Mouse (Mus musculus) stomach, embryonic 16.5 days (tissue): Measurements from ENCODE around the gene Actr1a. TPM values are rescaled to one million over a fixed set of nuclear protein-coding genes. Genes with fewer than 3 reads are reported as not detected.

Experiments used
- ATAC-seq: fragments of 200-750 bp; cut with Nextera tagmentation; 2 replicates; pipeline ENCODE4 v1.8.0; 2017; ENCODE audit warnings: moderate number of reproducible peaks, moderate TSS enrichment; ENCODE audit not compliant: insufficient read depth, low FRiP score
- H3K27ac ChIP-seq: fragments of 300-500 bp; sonication (generic); 2 replicates; pipeline ENCODE4 v1.5.1; 2014; ENCODE audit warnings: low read length
- H3K27me3 ChIP-seq: fragments of 300-500 bp; sonication (generic); 2 replicates; pipeline ENCODE4 v1.6.1; 2014; ENCODE audit warnings: low read length, control low read depth, mixed read lengths; ENCODE audit not compliant: control insufficient read depth, insufficient read depth
- H3K36me3 ChIP-seq: fragments of 300-500 bp; sonication (generic); 2 replicates; pipeline ENCODE4 v1.6.1; 2014; ENCODE audit warnings: low read length; ENCODE audit not compliant: control insufficient read depth, insufficient read depth
- H3K4me1 ChIP-seq: fragments of 300-500 bp; sonication (generic); 2 replicates; pipeline ENCODE4 v1.6.1; 2014; ENCODE audit warnings: low read length, control low read depth, mixed read lengths; ENCODE audit not compliant: control insufficient read depth, insufficient read depth
- H3K4me2 ChIP-seq: fragments of 300-500 bp; sonication (generic); 2 replicates; pipeline ENCODE4 v1.6.1; 2014; ENCODE audit warnings: low read depth, low read length, mixed read lengths
- H3K4me3 ChIP-seq: fragments of 300-500 bp; sonication (generic); replicated peaks from 2 replicates; pipeline ENCODE4 v1.5.1; 2014; ENCODE audit warnings: mild to moderate bottlenecking, low read length
- H3K9ac ChIP-seq: fragments of 300-500 bp; sonication (generic); 2 replicates; pipeline ENCODE4 v1.6.1; 2014; ENCODE audit warnings: low read length
- H3K9me3 ChIP-seq: fragments of 300-500 bp; sonication (generic); replicated peaks from 2 replicates; pipeline ENCODE4 v1.6.1; 2016; ENCODE audit warnings: low read length, control low read depth; ENCODE audit not compliant: control insufficient read depth
- WGBS: fragments of 180-500 bp; shearing (Covaris S2); extraction: QIAGEN DNeasy Blood & Tissue Kit; methylation state at CpG from one replicate; pipeline ENCODE4 v1.1.7; 2014; 5-methylcytosine and 5-hydroxymethylcytosine counted together
- polyA plus RNA-seq: library from polyadenylated mRNA; unstranded; fragments of >200 nt; fragmentation: Nextera tagmentation; extraction: Ambion mirVana; gene quantifications from 2 replicates; pipeline ENCODE4 v1.2.1, GENCODE M21; 2015

The Actr1a gene
- polyA plus RNA-seq, 1 experiment from 2014 or later, result 135 TPM

GRCm38 (mm10) chr19:46348761-46349458 is 46.6 kb downstream of the Actr1a start:
- H3K9me3 ChIP-seq, result no peaks in the 10 kb centered on the region
- peaks cover 13% of the 10 kb centered on the region for H3K4me1 ChIP-seq
- H3K4me3 ChIP-seq, result peak overlapping the region; percentile 69
- H3K27ac ChIP-seq, result peak overlapping the region; percentile 76
- H3K4me2 ChIP-seq, result peak overlapping the region; percentile 81
- peak overlapping the region; percentile 89 for H3K9ac ChIP-seq
- WGBS, result under 1% methylated on average over 77 of the region's 78 CpGs
- peak; percentile 85 for ATAC-seq
- H3K27me3 ChIP-seq, result no peaks in the 10 kb centered on the region
- H3K36me3 ChIP-seq, result no peaks in the 10 kb centered on the region

GRCm38 (mm10) chr19:46347936-46348668 is 47.4 kb downstream of the Actr1a start:
- Histone ChIP-seq H3K36me3 (no peaks in the 10 kb centered on the region), H3K9ac (peak overlapping the region; percentile 89), H3K27me3 (no peaks in the 10 kb centered on the region), H3K9me3 (no peaks in the 10 kb centered on the region), H3K27ac (peak overlapping the region; percentile 76), H3K4me3 (peak overlapping the region; percentile 69), H3K4me1 (peaks cover 13% of the 10 kb centered on the region), H3K4me2 (peak overlapping the region; percentile 81)
- peak; percentile 4; the same call in 1 of the 2 replicates for ATAC-seq
- WGBS, result 28% methylated on average over 14 of the region's 14 CpGs

- ATAC-seq, result no peak
- Histone ChIP-seq H3K9me3 (no peaks in the 10 kb centered on the region), H3K27me3 (no peaks in the 10 kb centered on the region), H3K4me3 (no peak overlapping the region), H3K27ac (no peak overlapping the region), H3K4me2 (no peak overlapping the region), H3K36me3 (no peaks in the 10 kb centered on the region), H3K4me1 (peaks cover 13% of the 10 kb centered on the region), H3K9ac (no peak overlapping the region)
- 93% methylated on average over 1 of the region's 1 CpGs for WGBS
These were observed 48.4 kb downstream of the Actr1a start for GRCm38 (mm10) chr19:46347146-46347545.

GRCm38 (mm10) chr19:46344710-46345419 is 50.7 kb downstream of the Actr1a start:
- Histone ChIP-seq H3K36me3 (no peaks in the 10 kb centered on the region), H3K4me3 (no peak overlapping the region), H3K27me3 (no peaks in the 10 kb centered on the region), H3K27ac (no peak overlapping the region), H3K4me2 (no peak overlapping the region), H3K9ac (no peak overlapping the region), H3K4me1 (peaks cover 12% of the 10 kb centered on the region), H3K9me3 (no peaks in the 10 kb centered on the region)
- 22% methylated on average over 7 of the region's 7 CpGs for WGBS
- ATAC-seq, result no peak

- no peaks in the 10 kb centered on the region for H3K9me3 ChIP-seq
These were observed 56.1 kb downstream of the Actr1a start for GRCm38 (mm10) chr19:46339287-46339971.

GRCm38 (mm10) chr19:46338942-46339286 is 56.6 kb downstream of the Actr1a start:
- Histone ChIP-seq H3K9me3 (no peaks in the 10 kb centered on the region), H3K4me1 (peaks cover 12% of the 10 kb centered on the region), H3K27ac (peak overlapping the region; percentile 64), H3K9ac (peak overlapping the region; percentile 62), H3K27me3 (no peaks in the 10 kb centered on the region), H3K36me3 (no peaks in the 10 kb centered on the region), H3K4me3 (peak overlapping the region; percentile 67), H3K4me2 (peak overlapping the region; percentile 82)
- WGBS, result 52% methylated on average over 6 of the region's 6 CpGs
- ATAC-seq, result no peak; the same call in 1 of the 2 replicates

More at GRCm38 (mm10) chr19:46339287-46339971, 56.1 kb downstream of the Actr1a start:
- peaks cover 12% of the 10 kb centered on the region for H3K4me1 ChIP-seq
- H3K4me3 ChIP-seq, result no peak overlapping the region
- H3K36me3 ChIP-seq, result no peaks in the 10 kb centered on the region
- no peaks in the 10 kb centered on the region for H3K27me3 ChIP-seq
- H3K9ac ChIP-seq, result peak overlapping the region; percentile 62
- no peak for ATAC-seq
- 69% methylated on average over 7 of the region's 7 CpGs for WGBS
- peak overlapping the region; percentile 64 for H3K27ac ChIP-seq
- H3K4me2 ChIP-seq, result no peak overlapping the region

- under 1% methylated on average over 31 of the region's 31 CpGs for WGBS
- H3K4me2 ChIP-seq, result peak within 1 kb of the TSS; percentile 82
- peak within 1 kb of the TSS; percentile 67 for H3K4me3 ChIP-seq
- H3K9me3 ChIP-seq, result no peaks in the 10 kb centered on the region
- H3K9ac ChIP-seq, result peak within 1 kb of the TSS; percentile 78
- ATAC-seq, result peak; percentile 91
- H3K36me3 ChIP-seq, result no peaks in the 10 kb centered on the region
- peak within 1 kb of the TSS; percentile 64 for H3K27ac ChIP-seq
- no peaks in the 10 kb centered on the region for H3K27me3 ChIP-seq
- H3K4me1 ChIP-seq, result peaks cover 12% of the 10 kb centered on the region
These were observed 57.1 kb downstream of the Actr1a start, which contains the start of gene Cuedc2 for GRCm38 (mm10) chr19:46338331-46338936. Cuedc2 (minus strand) TSS chr19:46338702.

- H3K27me3 ChIP-seq, result no peaks in the 10 kb centered on the region
- H3K4me2 ChIP-seq, result peak overlapping the region; percentile 82
- H3K4me1 ChIP-seq, result peaks cover 12% of the 10 kb centered on the region
- no peaks in the 10 kb centered on the region for H3K9me3 ChIP-seq
- ATAC-seq, result no peak
- WGBS, result 33% methylated on average over 15 of the region's 15 CpGs
- H3K9ac ChIP-seq, result peak overlapping the region; percentile 78
- H3K4me3 ChIP-seq, result peak overlapping the region; percentile 67
- H3K36me3 ChIP-seq, result no peaks in the 10 kb centered on the region
- no peak overlapping the region for H3K27ac ChIP-seq
These were observed 57.7 kb downstream of the Actr1a start for GRCm38 (mm10) chr19:46337719-46338330.
